Mouse (Mus musculus) liver, embryonic 18 days (tissue): Measurements from ENCODE around the gene Angptl6. TPM values are rescaled to one million over a fixed set of nuclear protein-coding genes. Genes with fewer than 3 reads are reported as not detected.

Source experiments
- polyA plus RNA-seq: library from polyadenylated mRNA; depleted of rRNA; stranded (reverse); fragments of >200 nt; gene quantifications from 2 replicates; pipeline ENCODE4 v1.2.3, GENCODE M21; 2012; rRNA removed

The Angptl6 gene
- 12.0 and 12.6 TPM in 2 replicates for polyA plus RNA-seq

GRCm38 (mm10) chr9:20879097-20879792 is at the start of gene Angptl6:
TSS of gene Angptl6 (minus strand) at chr9:20879727.

GRCm38 (mm10) chr9:20898511-20899073 is 19.1 kb upstream of the Angptl6 start, which contains the start of gene Eif3g:
TSS of gene Eif3g (minus strand) at chr9:20898623.

GRCm38 (mm10) chr9:20887704-20888385 is 8.3 kb upstream of the Angptl6 start, which contains the start of gene Ppan:
TSS of gene Ppan (plus strand) at chr9:20888175.

GRCm38 (mm10) chr9:20868448-20869001 is 11.0 kb downstream of the Angptl6 start, which contains the start of gene A230050P20Rik:
TSS of gene A230050P20Rik (plus strand) at chr9:20868642.

Other genes with a start within 250 kb of the Angptl6 start
- gene Ubl5, start 236.8 kb downstream of the Angptl6 start, polyA plus RNA-seq, result 171 and 176 TPM in 2 replicates
- 10.4 and 11.7 TPM in 2 replicates for gene Fbxl12, start 235.0 kb downstream of the Angptl6 start, polyA plus RNA-seq
- gene Pin1, start 227.6 kb downstream of the Angptl6 start, polyA plus RNA-seq, result 8.7 and 8.8 TPM in 2 replicates
- 0.18 and 0.23 TPM in 2 replicates for gene Olfm2, start 133.4 kb downstream of the Angptl6 start, polyA plus RNA-seq
- 1.7 and 1.8 TPM in 2 replicates for gene Col5a3, start 64.7 kb downstream of the Angptl6 start, polyA plus RNA-seq
- not detected in 2 replicates for gene Rdh8, start 61.2 kb downstream of the Angptl6 start, polyA plus RNA-seq
- gene A230050P20Rik, start 11.1 kb downstream of the Angptl6 start, polyA plus RNA-seq, result 39.6 and 46.0 TPM in 2 replicates
- 46.3 and 57.8 TPM in 2 replicates for gene Ppan, start 8.4 kb upstream of the Angptl6 start, polyA plus RNA-seq
- gene Eif3g, start 18.9 kb upstream of the Angptl6 start, polyA plus RNA-seq, result 76.5 and 83.2 TPM in 2 replicates
- 25.1 and 28.7 TPM in 2 replicates for gene Dnmt1, start 80.2 kb upstream of the Angptl6 start, polyA plus RNA-seq
- 1.5 and 1.7 TPM in 2 replicates for gene S1pr2, start 97.1 kb upstream of the Angptl6 start, polyA plus RNA-seq
- gene Mrpl4, start 123.0 kb upstream of the Angptl6 start, polyA plus RNA-seq, result 26.8 and 27.0 TPM in 2 replicates
- gene Icam1, start 136.3 kb upstream of the Angptl6 start, polyA plus RNA-seq, result 10.1 and 10.5 TPM in 2 replicates
- gene Icam4, start 149.6 kb upstream of the Angptl6 start, polyA plus RNA-seq, result 20.4 and 20.9 TPM in 2 replicates
- gene Icam5, start 152.3 kb upstream of the Angptl6 start, polyA plus RNA-seq, result 0.29 and 0.32 TPM in 2 replicates
- 0.14 TPM in 1 of 2 replicates, not detected in the other for gene Zglp1, start 187.4 kb upstream of the Angptl6 start, polyA plus RNA-seq
- gene Gm49373, start 193.4 kb upstream of the Angptl6 start, polyA plus RNA-seq, result 0.42 TPM in 2 replicates
- 25.0 and 27.6 TPM in 2 replicates for gene Fdx1l, start 193.9 kb upstream of the Angptl6 start, polyA plus RNA-seq
- gene Gm38431, start 212.3 kb upstream of the Angptl6 start, polyA plus RNA-seq, result 1.0 and 1.2 TPM in 2 replicates
- 14.5 and 16.7 TPM in 2 replicates for gene Raver1, start 212.3 kb upstream of the Angptl6 start, polyA plus RNA-seq